Mouse (Mus musculus): ENCODE measurements around the gene Chmp3.

Chmp3 gene

DNA sequence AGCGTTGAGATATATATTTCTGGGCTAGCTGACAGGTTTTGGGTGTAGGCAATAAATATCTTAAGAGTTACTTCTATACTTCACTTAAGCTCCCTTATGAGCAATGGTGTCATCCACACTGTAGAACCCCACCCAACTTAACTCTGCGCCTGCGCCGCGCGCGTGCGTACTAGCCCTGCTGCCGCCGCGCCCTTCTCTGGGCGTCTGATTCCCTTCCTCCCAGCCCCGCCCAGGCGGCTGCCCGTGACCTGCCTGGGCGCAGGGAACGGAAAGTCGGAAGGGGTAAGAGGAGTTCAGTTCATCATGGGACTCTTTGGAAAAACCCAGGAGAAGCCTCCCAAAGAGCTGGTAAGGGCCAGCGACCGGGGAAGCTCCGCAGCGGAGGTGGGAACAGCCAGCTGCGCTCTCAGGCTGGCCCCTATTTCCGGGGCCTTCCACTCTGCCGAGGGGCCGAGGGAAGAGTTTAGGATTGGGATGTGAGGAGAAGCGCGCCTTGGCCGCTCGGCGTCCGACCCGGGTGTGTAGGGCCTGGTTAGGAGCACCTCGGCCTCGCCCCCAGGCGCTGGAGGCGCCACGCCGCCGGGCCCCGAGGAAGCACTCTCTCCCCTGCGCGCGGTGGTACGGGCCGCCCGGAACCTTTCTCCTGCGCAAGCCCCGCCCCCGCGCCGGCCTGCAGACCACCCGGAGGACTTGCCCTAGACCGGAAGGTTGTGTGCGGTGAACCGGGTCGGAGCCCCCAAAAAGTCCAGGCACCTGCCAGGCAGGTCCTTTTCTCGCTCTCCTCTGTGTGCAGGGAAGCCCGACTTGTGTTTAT lies at the start of gene Chmp3:
Gene Chmp3, plus strand, starts transcription at position 112 of the 814 bp plus-strand sequence.
- DNase-seq (ENCODE audit: low spot score): peak; percentile 95

DNA sequence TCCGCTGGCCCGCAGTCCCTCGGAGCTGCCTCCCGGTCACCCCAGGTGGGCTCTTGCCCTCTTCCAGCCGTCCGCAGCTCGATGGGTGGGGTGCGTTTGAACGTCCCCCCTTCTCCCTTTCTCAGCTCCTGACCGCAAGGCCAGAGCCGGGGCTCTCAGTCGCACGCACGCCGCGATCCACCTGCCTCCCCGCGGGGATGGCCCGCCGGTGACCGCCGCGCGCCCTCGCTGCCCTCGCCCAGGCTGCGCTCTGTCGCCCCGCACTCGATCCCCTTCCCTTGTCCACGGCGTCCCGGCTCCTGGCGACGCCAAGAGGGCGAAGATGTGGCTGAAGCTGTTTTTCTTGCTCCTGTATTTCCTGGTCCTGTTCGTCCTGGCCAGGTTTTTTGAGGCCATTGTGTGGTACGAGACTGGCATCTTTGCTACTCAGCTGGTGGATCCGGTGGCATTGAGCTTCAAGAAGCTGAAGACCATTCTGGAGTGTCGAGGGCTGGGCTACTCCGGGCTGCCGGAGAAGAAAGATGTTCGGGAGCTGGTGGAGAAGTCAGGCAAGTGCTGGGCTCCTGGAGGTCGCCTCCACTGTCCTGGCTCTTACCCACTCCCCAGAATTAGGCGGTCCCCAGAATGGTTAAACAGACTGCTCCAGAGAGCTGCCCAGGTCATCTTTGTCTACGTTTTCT lies 49.1 kb upstream of the Chmp3 start:
- peak; percentile 48 for DNase-seq (ENCODE audit: low spot score)

DNA sequence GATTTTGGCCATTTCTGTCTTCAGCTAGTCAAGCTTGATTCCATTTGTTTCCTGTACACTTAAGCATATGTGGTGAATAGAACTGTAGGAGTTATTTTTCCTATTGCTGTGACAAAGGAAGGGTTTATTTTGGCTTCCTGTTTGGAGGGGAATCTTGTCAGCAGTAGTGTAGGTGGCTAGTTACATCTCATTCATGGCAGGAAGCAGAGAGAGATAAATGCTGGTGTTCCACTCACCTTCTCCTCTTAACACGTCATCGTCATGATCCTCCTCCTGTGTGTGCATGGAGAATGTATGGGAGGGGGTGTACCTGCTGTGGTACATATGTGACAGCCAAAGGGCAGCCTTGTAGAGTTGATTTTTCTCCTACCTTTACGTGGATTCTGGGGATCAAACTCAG lies 43.0 kb upstream of the Chmp3 start:
- no peak for DNase-seq (ENCODE audit: low spot score)

DNA sequence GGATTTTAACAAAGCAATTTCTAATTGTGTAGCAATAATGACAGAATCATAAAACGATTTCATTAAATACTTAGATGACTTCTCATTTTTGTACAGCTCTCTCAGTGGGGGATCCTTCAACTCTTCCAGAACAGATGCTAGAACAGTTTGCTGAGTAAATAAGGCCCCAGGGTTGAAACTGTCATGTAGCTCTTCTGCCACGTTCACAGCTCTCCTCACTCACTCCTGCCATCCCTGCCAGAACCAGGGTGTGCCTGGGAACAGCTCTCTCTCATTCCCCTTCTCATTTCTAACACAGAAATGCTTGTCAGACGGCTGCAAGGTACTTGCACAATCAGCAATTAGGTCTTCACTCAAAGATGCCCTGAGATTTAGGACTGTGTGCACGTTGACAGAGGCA lies 40.6 kb upstream of the Chmp3 start:
- no peak for DNase-seq (ENCODE audit: low spot score)

DNA sequence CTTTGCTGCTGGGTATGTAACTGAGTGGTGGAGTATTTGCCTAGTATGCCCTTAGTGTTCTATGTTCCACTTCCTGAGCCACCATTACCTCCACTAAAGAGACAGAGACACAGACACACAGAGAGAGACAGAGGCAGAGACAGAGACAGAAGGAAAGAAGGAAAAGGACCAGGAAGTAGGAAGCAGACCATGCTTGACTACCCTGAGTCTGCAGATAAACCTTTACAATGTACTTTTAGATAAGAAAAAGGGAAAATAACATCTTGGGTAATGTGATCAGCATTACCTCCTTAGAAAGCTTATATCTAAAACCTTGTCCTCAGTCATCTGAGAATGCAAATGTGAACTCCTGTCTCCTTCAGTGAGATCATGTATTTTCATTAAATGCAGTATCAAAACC lies 39.9 kb upstream of the Chmp3 start:
- no peak for DNase-seq (ENCODE audit: low spot score)

DNA sequence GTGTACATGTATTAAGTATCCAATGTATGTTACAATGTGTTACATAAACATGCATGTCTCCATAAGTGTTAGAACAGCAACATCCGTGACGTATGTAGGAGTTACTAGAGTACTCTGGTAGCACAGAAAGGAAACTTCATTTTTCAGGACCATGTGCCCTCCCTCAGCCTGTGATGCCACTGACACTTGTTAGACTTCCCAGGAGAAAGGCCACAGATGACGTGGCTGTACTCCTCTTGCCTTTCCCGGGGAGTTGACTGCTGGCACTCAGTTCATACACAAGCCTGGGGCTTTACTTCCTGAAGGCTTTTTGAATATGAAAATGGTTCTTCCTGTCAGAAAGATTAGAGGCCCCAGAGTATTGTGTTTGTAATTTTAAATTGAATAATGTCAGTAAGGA lies 39.5 kb upstream of the Chmp3 start:
- no peak for DNase-seq (ENCODE audit: low spot score)

DNA sequence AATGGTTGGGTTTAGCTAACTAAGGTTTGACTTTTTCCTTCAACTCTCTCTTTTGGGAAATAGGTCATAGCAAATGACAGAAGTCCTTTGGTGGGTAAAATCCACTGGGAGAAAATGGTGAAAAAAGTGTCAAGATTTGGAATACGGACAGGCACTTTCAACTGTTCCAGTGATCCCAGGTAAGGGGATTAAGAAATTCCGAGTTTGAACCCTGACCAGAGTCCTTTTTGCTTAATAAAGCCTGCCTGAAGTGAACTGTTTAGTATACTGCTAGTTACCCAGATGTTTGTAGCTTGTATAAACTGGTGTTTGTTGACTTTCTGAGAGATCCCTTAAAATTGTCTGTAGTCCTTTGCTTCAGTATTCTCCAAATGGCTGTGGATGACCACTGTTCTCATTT lies 37.9 kb upstream of the Chmp3 start:
- no peak for DNase-seq (ENCODE audit: low spot score)

DNA sequence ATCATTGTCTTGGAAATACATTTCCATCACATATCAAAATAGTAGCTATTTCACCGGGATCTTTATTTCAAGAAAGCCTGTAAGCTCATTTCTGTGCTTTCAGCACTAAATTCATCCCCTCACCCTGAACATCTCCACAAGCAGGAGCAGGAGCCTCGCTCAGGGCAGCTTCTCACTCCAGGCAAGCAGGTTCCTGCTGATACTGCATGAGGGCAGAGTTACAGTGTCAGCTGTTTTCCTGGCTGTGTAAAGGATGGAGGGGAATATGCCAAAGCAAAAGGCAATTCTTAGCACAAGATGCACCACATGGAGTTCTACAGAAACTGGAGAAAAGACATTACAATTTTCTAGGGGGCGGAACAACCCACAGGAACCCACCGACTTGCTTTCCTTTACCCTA lies 24.1 kb upstream of the Chmp3 start:
- no peak for DNase-seq (ENCODE audit: low spot score)

DNA sequence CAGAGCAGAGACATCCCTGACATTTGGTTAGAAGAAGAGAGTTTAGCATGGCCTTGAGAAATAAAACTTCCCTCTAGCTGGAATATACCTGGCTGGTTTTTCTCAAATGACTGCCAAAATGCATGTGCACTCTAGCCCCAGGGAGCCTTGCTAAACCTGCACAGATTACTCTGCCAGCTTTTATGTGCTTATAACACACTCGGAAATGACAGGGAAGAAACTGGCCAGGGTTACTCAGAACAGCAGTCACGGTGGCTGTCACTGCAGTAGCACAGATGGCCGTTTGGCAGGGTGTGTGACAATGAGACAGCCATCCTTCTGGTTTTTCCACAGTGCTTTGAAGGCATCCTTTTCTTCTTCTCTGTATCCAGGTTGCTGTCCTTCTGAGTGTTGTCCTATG lies 18.0 kb upstream of the Chmp3 start:
- no peak for DNase-seq (ENCODE audit: low spot score)

DNA sequence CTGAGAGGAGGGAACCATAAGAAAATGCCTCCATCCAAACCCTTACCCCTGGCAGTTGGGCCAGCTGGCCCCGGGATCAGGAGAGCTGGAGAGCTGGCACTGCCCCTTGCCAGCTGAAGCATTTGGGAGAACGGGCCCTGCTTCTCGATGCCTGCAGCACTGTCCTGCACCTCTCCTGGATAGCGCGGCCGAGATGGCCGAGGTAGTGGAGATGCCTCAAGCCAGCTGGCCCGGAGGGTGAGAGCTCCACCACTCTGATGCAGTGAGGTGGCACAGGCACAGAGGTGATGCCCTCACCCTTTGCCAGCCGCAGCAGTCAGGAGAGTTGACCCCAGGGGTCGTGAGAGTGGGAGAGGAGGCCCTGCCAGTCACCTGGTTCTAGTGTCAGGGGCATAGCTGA lies 16.5 kb upstream of the Chmp3 start:
- DNase-seq (ENCODE audit: low spot score): no peak

DNA sequence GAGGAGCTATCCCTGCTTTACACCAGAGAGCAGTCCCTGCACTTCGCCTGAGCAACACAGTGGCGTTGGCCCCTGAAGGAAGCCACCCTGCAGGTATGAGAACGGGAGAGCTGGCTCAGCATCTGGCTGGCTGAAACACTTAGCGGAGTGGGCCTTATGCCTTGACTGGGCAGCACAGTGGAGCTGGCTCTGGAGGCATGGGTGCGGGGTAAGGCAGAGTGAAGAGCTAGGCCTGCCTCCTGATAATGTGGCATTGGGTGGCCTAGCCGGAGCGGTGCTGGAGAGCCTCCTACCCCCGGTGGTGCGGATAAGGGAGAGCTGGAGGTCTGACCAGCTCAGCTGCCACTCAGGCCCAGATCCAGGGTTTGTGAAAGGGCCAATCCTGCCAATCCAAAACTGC lies 15.8 kb upstream of the Chmp3 start:
- no peak for DNase-seq (ENCODE audit: low spot score)

DNA sequence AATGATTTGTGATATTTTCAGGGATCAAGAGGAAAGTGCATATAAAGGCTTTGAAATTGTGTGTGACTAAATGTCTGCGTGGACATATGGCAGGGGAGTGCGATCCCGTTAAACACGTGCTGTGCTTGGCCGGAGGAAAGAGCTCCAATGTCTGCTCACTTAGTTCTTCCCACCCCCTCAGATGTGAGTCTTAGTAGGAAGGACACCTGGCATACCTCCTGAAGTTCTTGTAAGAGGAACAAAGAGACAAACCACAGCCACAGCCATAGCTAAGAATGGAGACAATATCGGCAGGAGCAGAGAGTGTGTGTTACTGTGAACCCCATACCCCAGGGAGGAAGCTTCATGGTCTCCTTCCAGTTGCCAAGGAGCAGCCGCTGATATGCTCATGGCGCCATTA lies 13.4 kb upstream of the Chmp3 start:
- DNase-seq (ENCODE audit: low spot score): no peak

DNA sequence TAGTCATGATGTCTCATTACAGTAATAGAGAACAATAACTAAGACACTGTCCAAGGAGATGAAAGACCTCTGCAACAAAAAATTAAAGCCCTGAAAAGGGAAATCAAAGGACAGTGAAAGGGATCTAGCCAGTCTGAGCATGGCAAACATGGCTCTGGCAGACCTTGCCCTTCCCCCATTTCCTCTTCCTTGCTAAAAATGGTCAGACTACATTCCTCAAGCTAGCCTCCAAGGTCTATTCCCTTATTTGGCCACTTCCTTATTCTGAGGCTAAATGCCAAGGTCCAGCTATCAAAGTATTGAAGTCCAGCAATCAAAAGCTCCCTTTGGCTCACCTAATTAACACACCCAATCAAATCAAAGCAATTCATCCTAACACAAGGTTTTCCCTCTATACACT lies 6.3 kb upstream of the Chmp3 start:
- DNase-seq (ENCODE audit: low spot score): no peak

DNA sequence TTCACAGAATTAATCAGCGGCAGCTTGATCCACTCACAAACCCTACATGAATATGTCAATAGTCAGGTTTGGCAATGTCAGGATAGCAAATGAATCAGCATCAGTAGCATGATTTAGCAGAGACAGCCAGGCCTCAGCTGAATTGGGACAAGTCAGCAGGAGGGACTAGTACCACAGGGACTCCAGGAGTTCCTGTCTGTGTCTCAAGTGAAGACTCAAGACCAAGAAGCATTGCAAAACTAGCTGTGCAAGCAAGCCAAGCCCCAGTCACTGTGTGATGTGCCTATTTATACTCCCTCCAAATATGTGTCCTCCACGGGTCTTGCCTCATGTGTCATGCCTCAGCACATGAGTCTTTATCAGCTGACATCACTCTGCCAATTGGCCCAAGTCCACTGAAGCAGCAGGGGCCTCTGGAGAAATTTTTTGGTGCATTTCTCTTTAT lies 11.9 kb downstream of the Chmp3 start:
- no peak for DNase-seq (ENCODE audit: low spot score)

DNA sequence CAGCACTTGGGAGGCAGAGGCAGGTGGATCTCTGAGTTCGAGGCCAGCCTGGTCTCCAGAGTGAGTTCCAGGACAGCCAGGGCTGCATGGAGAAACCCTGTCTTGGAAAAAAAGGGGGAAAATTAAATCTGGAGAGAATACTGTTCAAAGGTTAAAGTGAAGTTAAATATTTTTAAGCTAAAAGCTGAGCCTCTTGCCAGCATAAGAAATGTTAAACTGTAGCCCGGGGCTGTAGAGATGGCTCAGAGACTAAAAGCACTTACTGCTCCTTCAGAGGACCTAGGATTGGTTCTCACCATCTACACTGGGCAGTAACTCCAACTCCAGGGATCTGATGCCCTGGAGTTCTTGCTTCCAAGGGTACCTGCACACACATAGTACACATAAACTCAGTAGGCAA lies 13.2 kb downstream of the Chmp3 start:
- DNase-seq (ENCODE audit: low spot score): no peak

DNA sequence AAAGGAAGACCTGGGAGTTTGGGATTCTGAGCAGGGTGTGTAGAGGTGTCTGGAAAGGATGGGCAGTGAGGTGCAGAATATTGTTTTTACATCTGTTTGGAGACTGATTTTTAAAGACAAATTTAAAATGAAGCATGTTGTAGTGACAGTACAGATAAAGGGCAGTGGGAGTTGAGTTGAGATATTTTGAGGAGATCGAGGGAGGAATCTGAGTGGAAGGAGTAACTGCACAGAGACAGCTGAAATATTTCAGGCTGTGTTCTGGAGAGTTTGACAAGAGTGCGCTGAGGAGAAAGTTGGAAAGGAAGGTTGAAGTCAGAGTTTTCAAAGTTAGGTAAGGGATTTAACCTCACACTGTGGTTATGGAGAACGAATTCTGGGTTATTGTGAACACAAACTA lies 25.0 kb downstream of the Chmp3 start:
- DNase-seq (ENCODE audit: low spot score): no peak

DNA sequence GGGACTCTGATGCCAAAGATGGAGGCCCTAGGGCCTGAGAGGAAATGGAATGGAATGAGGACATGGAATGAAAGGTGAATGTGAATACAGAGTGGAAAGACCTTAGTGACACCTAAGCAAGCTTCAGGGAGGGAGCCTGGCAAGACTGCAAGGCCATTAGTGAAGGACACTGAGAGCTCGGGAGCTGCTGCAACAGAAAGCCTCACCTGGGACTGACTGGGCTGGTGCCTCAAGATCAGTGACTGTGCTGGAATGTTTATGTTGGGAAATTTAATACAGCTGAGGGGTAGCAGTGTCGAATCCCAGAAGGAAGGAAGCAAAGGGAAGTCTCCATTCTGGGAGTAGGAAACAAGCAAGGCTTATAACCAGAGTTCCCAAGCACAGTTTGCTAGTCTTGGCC lies 25.4 kb downstream of the Chmp3 start:
- DNase-seq (ENCODE audit: low spot score): no peak

DNA sequence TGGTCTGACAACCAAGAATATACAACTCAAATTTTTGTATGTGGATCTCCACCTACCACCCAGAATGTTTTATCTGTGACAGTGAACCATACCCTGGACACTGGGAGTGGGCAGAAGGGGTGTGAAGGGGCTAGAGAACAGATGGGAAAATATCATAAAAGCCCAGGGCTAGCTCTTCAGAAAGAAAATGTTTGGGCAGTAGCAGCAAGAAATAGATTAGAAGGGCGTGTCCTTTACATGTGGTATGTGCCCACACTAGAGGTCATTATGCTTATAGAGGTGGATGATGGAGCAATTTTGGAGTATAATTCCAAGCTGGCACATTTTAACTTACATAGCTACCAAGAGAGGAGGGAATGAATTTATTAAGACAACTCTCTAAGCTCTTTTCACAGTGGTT lies 31.8 kb downstream of the Chmp3 start:
- DNase-seq (ENCODE audit: low spot score): no peak

DNA sequence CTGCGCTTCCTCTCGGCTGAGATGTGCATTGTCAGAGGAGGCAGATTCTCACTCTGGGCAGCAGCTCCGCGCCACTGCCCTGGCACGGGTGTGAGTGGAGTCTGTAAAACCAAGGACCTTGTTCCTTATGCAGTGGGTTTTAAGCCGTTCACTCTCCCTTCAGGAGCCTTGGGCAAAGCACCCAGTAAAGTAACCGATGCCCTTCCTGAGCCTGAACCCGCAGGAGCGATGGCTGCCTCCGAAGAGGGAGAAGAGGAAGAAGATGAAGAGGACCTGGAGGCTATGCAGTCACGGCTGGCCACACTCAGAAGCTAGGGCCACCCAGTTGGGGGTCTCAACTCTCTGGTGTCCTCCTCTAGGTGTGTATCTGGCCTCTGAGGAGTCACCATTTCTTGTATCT lies 35.9 kb downstream of the Chmp3 start:
- DNase-seq (ENCODE audit: low spot score): no peak

DNA sequence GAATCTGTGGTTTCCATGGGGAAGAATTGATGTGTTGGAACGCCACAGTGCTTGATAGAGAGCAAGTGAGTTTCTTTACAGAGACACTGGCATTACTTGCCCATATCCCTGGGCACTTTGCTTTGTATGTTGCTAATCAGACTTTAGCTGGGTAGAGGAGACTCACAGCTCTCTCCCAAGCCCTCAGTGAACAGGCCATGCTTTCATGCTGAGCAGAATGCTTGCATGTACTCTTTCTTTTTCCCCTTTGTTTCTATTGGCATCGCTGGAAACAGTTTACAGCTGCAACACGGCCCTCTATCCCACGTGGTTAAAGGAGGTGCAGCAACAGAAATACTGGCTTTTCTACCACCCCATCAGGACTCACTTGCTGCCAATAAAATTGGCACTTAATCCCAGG lies 39.6 kb downstream of the Chmp3 start:
- no peak for DNase-seq (ENCODE audit: low spot score)

DNA sequence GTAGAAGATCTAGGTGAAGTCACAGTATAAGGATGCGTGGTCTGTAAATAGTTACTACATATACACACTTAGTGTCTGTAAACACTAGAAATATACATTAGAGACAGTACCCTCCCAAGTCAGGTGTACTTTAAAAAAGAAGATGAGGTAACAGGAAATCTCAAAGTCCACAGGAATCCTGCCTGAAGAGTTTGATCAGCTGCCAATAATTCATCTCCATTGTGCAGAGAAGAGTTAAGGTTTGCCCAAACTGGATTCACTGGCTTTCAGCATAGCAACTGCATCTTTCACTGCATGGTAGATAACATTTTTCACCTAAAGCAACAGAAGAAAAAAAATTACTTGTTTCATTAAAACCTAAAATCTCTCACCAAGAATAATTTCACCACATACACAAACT lies 45.8 kb downstream of the Chmp3 start:
- DNase-seq (ENCODE audit: low spot score): no peak

DNA sequence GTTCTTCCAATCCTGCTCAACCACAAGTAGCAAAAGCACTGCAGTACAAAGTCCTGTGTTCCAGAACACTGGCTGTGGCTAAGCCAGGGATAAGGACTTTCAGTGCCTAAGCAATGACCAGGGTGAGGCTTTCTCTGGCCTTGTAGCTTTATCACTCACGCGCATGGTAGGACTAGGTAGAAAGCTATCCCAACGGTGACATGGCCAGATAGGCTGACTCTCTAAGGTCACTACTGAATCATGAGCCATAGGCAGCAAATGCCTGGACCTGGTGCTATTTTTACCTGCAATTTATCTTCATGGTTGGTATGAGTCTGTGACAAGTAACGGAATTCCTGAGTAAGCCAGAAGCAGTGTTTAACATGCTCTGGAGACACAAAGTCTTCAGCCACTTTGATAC lies 46.6 kb downstream of the Chmp3 start:
- DNase-seq (ENCODE audit: low spot score): no peak

DNA sequence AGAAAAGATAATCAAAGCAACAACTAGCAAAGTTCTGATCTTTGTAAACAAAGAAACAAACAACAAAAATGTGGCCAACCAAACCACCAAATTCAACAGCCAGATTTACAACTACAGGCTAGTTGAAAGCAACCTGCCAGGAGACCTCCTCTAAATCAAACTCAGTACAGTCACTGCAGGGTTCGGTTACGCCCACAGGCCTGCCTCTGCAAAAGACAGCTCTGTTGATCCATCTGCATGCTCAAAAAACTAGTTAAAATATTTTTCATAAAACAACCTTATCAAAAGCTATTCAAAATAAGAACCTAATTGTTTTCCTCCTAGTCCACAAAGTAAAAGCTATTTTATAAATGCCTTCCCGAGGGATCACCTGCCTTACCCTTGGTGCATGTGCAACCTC lies 64.2 kb downstream of the Chmp3 start:
- no peak for DNase-seq (ENCODE audit: low spot score)

DNA sequence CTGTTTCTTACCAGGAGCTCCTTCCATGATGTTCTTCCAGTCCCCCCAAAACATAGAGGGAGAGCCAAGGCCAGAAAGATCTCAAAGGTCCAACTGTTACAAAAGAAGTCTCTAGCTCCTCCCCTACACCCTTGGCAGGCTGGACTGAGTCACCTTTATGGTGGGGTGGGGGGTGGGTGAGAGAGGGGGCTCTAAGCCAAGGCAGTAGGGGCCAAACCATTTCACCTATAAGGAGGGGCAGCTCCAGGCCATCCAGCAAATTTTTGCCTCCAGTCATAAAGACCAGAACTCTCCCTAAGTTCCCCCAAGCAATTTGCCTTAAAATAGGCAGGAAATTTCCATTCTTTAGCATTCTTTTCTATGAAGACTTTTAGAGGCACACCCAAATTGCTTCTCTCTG lies 65.4 kb downstream of the Chmp3 start:
- no peak for DNase-seq (ENCODE audit: low spot score)

Measured in ovary, postnatal 14 days (tissue).